Mouse (Mus musculus): ENCODE measurements around the gene 1700086D15Rik.

DNA sequence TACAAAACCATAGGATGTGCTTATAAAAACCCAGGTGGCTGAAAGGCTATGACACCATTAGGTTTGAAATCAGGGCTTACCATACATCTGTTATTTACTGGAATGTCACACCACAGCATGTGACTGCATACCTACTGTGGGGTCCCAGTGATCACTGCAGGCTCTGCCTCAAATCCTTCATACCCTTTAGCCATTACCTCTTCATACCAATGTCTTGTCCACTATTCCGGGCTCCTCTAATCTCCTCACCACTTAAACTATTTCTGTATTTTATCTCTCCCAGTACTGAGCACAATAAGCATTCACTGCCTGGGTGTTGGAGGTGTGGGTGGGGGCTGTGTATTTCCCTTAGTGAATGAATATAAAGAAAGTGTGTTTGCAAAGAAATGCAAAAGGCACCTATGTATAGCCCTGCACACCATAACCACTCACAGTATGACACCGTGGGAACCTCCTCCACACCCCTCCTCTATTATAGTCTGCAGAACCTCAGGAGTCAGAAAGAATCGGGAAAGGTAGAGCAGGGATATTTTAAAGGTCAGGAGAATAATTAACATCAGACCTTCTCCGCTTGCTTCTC is 16.8 kb downstream of the 1700086D15Rik start:
- TF ChIP-seq CTCF (IDR thresholded peaks at IDR 0.05; ENCODE audit: extremely low read depth, insufficient read depth, low read length) (no peak), POLR2A (IDR thresholded peaks at IDR 0.05; ENCODE audit: extremely low read depth, insufficient read depth, low read length) (no peak)

Measured in cortical plate, adult 2 months (tissue).